Mouse (Mus musculus) frontal cortex, adult (tissue): ENCODE results near the gene March7.

Experiments used
- ATAC-seq: cut with Nextera tagmentation; 2 replicates; pipeline ENCODE4 v1.9.2; 2017; ENCODE audit warnings: mild to moderate bottlenecking, moderate library complexity, mixed read lengths; ENCODE audit not compliant: low TSS enrichment

Gene March7

GRCm38 (mm10) chr2:60214683-60215082, 5.0 kb downstream of the March7 start:
- no peak for ATAC-seq

DNA sequence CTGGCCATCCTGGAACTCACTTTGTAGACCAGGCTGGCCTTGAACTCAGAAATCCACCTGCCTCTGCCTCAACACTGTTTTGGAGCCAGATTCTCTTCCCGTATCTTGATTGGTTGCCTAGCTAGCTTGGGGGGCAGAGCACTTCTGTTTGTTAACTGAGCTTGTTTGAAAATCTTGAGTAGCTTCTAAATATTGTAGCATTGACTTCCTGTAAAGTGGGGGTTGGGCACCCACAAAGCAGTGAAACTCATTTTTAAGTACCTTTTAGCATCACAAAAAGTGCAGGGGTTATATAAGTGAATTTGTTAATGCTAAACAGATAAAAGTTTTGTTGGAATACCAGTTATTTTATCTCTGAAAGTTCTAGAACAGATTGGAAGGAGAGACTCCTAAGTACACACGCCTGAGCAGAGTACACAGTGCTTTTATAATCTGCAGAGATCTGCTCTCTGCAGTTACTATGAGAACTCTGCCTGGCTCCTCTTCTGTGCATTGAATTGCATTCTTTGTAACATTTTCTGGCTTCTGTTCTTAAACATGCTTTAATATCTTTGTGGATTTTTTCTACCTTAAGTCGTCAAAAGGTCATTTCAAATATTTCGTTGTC, 7.0 kb downstream of the March7 start:
- ATAC-seq, result peak; percentile 66; the same call in 1 of the 2 replicates

- no peak for ATAC-seq
Observed at GRCm38 (mm10) chr2:60217620-60218019, 7.9 kb downstream of the March7 start.

- no peak for ATAC-seq
Observed at GRCm38 (mm10) chr2:60221236-60221635, 11.5 kb downstream of the March7 start.

DNA sequence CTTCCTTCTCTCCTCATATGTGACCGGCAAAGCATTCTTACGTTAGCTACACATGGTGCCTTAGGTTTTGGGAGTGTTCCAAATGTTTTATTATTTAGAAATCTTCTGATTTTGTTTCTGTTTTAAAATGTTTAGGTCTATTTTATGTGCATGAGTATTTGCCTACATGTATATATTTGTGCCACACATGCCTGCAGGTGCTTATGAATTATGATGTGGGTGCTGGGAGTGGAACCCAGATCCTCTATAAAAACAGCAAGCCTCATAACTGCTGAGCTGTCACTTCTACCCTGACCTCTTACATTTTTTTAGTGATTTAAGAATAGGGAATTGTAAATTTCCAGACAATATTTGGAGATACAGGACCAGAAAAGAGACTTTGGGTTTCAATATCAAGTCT, 12.3 kb downstream of the March7 start:
- no peak for ATAC-seq

DNA sequence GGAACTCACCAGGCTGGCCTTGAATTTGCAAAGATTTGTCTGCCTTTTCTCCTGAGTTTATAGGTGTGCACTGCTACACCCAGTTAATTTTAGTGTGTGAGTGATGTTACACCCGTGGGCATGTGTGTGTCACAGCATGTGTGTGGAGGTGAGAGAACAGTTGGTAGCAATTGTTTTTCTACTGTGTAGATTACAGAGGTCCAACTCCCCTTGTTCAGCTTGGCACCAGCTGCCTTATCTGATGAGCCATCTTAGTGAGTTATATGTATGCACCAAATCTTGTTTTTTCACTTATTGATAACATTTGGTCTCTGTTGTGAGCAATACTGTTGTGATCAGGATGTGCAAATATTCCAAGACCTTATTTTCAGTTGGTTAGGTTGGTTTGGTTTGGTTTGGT, 13.8 kb downstream of the March7 start:
- ATAC-seq, result no peak

DNA sequence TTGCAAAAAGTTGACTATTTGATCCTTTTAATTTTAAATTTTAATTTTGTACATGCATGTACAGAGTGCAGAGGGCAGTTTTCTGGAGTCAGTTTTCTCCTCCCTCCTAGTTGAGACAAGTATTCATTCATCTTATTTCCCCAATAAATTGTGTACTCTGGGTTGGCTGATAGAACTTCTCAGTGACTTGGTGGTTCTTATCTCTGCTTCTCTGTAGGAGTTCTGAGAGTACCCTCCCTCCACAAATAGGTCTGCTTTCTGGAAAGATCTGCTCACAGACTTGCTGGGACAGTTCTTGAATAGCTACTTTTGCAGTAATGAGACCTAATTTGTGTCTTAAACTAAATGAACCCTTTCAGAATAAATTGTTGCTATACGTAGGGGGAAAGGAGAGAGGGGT, 18.8 kb downstream of the March7 start:
- no peak for ATAC-seq

DNA sequence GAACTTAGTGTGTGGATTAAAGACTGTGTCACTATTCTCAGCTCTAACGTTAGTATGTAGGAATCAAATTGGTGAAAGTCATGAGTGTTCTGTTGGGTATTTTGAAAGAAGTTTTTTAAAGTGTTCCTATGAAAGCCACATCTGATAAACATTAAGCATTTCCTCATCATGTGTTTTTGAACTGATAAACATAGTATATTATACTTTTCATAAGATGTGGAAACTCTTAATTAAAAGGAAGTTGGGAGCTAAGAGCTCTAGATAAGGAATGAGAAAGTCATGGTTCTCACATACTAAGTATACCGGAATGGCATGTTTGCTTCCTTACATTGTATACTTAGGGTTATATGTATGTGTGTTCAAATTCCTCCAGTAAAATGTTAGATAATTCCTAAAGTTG, 20.7 kb downstream of the March7 start:
- no peak for ATAC-seq

DNA sequence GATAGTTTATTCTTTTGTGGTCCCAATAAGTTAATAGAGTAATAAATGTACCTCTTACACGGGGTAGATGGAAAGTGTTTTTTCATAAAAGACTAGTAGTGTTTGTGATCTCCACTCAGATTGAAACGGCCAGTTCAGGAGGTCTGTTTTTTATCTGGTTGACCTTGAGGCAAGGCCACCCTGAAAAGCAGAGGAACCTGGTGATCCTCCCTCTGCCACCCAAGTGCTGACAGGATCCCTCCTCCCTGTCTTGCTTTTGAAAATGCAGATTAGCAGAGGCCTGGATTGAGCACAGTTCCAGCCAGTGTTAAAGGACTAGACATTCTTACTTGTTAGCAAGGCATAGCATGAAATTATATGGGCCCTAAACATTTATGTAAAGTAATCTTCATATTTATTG, 23.5 kb downstream of the March7 start:
- ATAC-seq, result no peak

DNA sequence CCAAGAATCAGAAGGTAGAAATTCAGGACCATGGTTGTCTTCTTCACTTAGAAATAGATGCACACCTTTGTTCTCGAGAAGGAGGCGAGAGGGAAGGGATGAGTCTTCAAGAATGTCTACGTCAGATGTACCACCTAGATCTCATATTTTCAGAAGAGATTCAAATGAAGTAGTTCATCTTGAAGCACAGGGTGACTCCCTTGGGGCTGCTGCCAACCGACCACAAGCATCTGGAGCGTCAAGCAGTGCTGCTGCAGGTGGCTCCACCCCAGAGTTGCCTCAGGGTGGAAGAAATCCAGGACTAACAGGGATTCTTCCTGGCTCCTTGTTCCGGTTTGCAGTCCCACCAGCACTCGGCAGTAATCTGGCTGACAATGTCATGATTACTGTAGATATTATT, 24.8 kb downstream of the March7 start:
- no peak for ATAC-seq

- ATAC-seq, result no peak
Observed at GRCm38 (mm10) chr2:60252782-60253181, 43.1 kb downstream of the March7 start.

- ATAC-seq, result peak; percentile 93
Observed at GRCm38 (mm10) chr2:60253506-60253905, 43.8 kb downstream of the March7 start.

- no peak for ATAC-seq
Observed at GRCm38 (mm10) chr2:60256751-60257150, 47.1 kb downstream of the March7 start.

- ATAC-seq, result no peak
Observed at GRCm38 (mm10) chr2:60259186-60259585, 49.5 kb downstream of the March7 start.

DNA sequence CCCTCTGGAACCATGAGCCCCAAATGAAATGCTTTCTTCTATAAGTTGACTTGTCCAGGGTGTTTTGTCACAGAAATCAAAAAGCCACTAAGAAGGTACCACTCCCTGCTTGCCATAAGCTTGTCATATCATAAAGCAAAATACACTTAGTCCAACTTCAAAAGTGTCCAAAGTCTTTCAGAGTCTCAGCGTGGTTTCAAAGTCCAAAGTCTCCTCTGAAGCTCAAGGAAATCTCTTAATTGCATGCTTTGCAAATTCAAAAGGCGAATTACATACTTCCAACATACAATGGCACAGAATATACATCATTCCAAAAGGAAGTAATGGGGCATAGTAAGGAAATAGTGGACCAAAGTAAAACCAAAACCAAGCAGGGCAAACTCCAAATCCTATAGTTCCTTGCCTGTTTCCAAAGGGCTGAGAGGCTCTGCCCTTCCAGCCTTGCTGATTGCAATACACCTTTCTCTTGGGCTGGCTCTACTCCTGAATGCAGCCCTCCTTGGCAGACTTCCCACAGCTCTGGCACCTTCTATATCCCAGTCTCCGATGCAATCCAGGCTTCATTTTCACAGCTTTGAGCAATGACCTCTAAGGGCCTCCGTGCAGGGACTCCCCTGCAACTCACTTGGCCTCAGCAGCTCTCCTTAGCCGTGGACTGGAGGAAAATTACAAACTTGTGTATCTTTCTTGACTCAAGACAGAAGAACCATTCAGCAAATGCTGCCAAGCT, 51.1 kb downstream of the March7 start:
- ATAC-seq, result no peak

- no peak for ATAC-seq
Observed at GRCm38 (mm10) chr2:60267567-60267966, 57.9 kb downstream of the March7 start.

DNA sequence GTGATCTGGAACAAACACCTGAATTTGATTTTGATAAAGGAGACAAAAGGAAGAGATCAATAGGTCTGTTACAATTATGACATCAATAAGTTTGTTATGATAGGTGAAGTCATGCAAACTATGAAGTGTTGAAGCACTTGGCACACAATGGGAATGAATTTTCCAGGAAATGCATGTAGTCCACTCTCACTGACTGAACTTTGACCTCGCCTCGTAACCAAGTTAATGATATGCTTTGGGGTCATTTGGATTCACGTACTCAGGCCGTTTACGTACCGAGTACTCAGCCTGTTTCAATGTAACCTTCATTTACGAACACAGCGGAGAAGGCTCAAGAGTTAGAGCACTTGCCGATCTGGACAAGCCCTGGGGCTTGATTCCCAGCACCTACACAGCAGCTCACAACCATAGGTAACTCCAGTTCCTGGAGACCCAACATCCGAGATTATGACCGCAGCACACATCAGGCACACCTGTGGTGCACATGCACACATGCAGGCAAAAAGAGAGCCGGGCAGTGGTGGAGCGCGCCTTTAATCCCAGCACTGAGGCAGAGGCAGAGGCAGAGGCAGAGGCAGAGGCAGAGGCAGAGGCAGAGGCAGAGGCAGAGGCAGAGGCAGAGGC, 60.3 kb downstream of the March7 start:
- no peak for ATAC-seq

DNA sequence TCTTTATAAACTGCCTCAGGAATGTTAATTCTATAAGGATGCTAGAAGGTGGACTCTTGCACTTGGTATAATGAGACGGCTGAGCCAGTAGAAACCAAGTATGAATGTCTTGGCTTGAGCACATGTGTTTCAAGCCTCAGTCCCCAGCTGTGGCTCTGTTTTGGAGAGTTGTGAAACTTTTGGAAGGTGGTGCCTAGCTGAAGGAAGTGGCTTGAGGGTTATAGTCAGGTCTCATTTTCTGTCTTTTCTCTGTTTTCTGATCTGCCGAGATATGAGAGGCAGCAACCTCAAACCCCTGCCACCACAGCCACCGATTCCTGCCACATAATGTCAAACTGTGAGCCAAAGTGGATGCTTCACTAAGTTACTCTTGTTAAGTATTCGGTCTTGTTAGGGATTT, 68.9 kb downstream of the March7 start:
- ATAC-seq, result no peak

DNA sequence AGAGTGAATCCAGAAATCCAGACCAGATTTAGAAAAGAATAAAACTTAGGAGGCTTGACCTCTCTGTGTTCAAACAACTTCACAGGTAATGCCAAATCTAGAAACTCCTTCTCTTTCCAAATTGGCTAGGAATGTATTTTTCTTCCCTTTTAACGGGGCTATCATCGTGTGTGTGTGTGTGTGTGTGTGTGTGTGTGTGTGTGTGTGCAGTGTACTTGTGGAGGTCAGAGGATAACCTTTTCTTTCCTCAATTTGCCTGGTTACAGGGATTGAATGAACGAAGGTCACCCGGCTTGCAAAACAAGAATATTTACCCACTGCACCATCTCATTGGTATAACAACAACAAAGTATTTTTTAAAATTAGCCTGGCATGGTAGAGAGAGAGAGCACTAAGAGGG, 72.9 kb downstream of the March7 start:
- no peak for ATAC-seq

DNA sequence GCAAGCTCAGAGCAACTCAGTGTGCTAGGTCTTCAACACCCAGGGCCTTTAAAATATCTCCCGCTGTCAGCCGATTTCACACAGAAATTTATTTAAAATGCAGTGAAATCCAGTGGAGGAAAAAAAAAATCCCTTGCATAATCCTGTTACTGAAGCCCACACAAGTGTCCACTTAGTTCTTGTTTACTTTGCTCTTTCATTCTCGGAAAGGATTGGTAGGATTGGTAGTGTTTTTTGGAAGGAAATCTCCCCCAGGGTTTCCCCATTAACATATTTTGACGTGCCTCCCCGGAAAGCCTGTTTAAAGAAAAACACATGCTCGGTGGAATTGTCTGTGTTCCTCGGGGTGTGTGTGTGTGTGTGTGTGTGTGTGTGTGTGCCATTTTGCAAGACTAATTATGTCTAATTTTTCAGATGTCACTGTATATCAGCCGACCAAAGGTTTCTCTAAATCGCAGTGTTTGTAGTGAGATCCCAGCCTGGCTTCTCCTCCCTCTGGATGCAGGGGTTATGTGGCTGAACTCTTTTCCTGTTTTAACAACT, 73.6 kb downstream of the March7 start:
- ATAC-seq, result peak; percentile 62; the same call in 1 of the 2 replicates

DNA sequence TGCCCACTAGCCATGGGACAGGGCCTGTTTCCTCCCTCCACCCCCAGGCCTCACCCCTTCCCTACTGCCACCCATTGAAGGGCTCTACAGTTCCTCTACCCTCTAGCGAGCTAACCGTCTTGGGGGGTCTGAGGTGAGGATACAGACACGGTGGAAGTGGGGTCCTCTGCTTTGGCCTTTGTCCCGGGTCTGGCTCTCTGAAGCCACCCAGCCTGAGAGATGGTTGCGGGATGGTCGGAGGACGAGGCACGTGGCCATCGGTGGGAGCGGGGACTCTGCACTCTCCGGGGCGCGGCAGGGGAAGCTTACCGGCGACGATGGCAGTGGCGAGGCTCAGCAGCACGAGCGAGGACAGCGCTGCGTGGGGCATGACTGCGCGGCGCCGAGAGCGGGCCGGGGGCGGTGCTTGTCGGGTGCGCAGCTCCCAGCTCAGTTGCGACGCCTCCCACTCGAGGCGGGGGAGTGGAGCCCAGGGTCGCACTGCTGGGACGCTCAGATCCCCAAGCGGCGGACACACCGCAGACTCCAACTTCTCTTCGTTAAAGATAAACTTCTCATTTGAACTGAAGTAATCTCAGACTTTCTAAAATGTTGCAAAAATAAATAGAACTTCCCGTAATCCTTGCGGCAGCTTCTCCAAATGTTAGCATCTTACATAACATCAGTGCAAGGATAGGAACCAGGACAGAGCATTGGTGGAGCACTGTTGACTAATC, 74.2 kb downstream of the March7 start:
- peak; percentile 88 for ATAC-seq

DNA sequence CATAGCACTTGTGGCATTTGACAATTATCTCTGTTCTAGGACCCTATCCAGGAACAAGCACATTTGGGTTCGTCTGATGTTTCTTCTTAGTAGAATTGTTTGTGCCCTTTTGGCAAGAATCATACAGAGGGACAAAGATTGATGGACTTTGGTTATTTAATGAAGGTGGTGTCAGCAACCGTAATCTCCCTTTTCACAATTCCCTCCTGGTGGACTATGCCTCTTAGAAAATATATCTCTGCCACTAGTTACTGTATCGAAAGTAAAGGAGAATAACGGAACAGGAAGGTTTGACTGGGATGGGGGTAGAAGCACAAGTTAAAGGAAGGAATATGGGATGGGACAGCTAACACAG, 74.8 kb downstream of the March7 start, which contains the start of gene Cd302:
Gene Cd302, minus strand, starts transcription at position 22 of the 355 bp plus-strand sequence.
- ATAC-seq, result no peak
